Mouse (Mus musculus) heart, adult 11 months (tissue): ENCODE data around the gene Adh5.

ENCODE experiments used
- DNase-seq: peaks from one replicate; pipeline ENCODE4 v3.0.0; 2022

Gene Adh5

GRCm38 (mm10) chr3:138460260-138460659 is 17.4 kb downstream of the Adh5 start:
- peak; percentile 71 for DNase-seq

- no peak for DNase-seq
Measured at GRCm38 (mm10) chr3:138461832-138462231, 18.9 kb downstream of the Adh5 start.

GRCm38 (mm10) chr3:138463137-138463536 is 20.2 kb downstream of the Adh5 start:
- peak; percentile 82 for DNase-seq

GRCm38 (mm10) chr3:138463807-138464206 is 20.9 kb downstream of the Adh5 start:
- no peak for DNase-seq

- peak; percentile 80 for DNase-seq
Measured at GRCm38 (mm10) chr3:138464573-138465147, 21.8 kb downstream of the Adh5 start.

- DNase-seq, result peak; percentile 66
Measured at GRCm38 (mm10) chr3:138466656-138467055, 23.8 kb downstream of the Adh5 start.

- peak; percentile 63 for DNase-seq
Measured at GRCm38 (mm10) chr3:138471066-138471465, 28.2 kb downstream of the Adh5 start.

- DNase-seq, result peak; percentile 50
Measured at GRCm38 (mm10) chr3:138479489-138479888, 36.6 kb downstream of the Adh5 start.

GRCm38 (mm10) chr3:138481526-138482284 is 38.8 kb downstream of the Adh5 start:
- DNase-seq, result peak; percentile 85

- DNase-seq, result no peak
Measured at GRCm38 (mm10) chr3:138483240-138483639, 40.3 kb downstream of the Adh5 start.

GRCm38 (mm10) chr3:138488584-138489326 is 45.9 kb downstream of the Adh5 start:
- peak; percentile 87 for DNase-seq

- DNase-seq, result peak; percentile 100
Measured at GRCm38 (mm10) chr3:138489327-138490033, 46.6 kb downstream of the Adh5 start, which contains the start of gene Metap1. Metap1 (minus strand) TSS chr3:138489515.

GRCm38 (mm10) chr3:138490034-138490337 is 47.1 kb downstream of the Adh5 start:
- DNase-seq, result peak; percentile 82

- no peak for DNase-seq
Measured at GRCm38 (mm10) chr3:138493668-138494067, 50.8 kb downstream of the Adh5 start.

GRCm38 (mm10) chr3:138494565-138494964 is 51.7 kb downstream of the Adh5 start:
- no peak for DNase-seq

- peak; percentile 77 for DNase-seq
Measured at GRCm38 (mm10) chr3:138495166-138496145, 52.6 kb downstream of the Adh5 start.

- peak; percentile 64 for DNase-seq
Measured at GRCm38 (mm10) chr3:138498731-138499130, 55.8 kb downstream of the Adh5 start.

GRCm38 (mm10) chr3:138499854-138500740 is 57.2 kb downstream of the Adh5 start:
- DNase-seq, result peak; percentile 65

- DNase-seq, result no peak
Measured at GRCm38 (mm10) chr3:138503754-138504153, 60.9 kb downstream of the Adh5 start.
